Mouse (Mus musculus): Measurements from ENCODE around the gene Coro2b.

The Coro2b gene

DNA sequence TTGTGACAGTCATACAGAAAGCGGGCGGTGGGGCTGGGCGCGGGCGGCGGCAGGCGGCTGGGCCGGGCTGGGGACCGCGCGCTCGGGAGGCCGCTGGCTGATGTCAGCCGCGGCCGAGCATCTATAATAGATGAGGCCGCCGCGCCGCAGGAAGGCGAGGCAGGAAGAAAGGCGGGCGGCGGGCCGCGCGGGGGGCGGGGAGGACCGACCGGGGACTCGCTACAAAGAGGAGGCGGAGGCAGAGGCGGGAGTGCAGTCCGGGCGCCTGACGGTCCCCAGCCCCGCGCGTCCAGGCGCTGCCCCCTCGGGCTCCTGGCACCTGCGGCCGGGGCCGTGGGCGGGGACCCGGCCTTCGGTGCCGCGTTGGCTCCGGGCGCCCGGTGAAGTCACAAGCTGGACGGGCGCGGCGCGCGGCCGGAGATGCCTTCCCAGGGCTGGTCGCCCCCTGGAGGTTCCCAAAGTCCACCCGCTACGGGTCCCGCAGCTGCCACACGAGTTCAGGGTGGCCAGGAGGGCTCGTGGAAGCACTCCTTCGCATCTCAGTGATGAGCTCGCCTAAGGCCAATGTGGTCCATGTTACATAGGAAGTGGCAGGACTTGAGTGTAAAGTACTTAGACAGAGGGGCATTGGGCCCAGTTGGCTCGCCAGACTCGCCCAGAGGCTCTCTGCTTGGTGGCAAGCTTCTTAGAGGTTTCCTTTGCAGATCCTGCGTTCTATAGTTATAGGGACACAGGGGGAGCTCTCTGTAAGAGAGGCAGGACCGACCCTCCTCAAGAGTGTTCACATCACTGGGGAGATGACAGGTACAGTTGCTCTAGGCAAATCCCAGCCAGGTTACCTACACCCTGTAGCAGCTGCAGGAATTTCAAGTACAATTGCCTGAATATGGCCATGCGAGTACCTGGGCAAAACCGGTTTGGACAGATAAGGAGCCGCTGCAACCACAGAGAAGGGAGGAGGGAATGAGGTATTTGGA is at the start of gene Coro2b:
Gene Coro2b (minus strand): TSS at position 390 of the 977 bp plus-strand sequence.
- peak; percentile 75 for DNase-seq (ENCODE audit: low spot score)

DNA sequence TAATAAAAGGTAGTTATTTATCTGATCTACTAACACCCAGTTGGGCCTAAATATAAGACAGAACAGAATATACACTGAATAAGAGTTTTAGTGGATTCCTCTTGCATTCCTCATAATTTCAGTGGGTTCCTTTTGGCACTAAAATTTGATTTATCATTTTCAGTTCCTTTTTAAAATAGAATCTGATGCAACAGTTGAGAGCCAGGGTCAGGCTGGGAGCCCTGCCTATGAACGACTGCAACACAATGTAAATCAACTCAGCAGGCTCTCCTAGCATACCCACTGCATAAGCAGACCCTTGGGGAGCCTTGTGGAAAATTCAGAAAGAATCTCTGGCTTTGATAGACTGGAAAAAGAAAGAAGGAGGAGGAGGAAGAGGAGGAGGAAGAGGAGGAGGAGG is 40.7 kb upstream of the Coro2b start:
- DNase-seq (ENCODE audit: low spot score) = peak; percentile 18

DNA sequence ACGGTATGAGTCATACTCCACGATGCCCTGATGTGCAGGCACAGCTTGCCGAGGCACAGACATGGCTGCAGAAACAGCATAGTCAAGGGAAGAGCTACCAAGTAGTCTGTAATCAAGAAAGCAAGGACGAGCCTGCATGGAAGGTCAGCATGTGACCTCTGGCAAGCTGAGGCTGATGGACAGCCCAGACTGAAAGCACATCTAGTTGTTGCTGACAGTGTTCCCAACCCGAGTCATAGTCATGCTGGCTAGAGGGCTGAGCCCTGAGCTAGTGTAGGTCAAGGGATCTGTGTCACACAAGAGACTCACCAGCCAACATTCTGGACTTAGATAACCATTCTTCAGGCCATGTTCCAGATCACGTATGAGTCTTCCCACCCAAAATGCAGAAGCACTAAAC is 32.3 kb upstream of the Coro2b start:
- no peak for DNase-seq (ENCODE audit: low spot score)

DNA sequence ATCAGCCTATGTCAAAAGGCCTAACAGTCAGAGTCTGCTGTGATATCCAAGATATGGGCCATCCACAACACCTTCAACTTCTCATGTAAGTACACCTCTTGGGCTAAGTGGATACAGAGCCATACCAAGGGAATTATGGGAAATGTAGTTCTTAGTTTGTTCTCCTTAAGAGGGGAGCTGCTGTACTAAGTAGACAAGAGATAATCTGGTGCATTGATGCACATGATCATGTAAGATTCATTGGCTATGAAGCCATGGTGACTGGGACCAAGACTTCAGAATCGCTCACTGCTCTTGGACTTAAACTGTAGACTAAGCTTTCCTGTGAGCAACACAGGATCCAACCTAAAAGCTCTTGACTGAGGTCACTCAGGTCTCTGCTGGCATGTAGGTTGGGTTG is 31.0 kb upstream of the Coro2b start:
- no peak for DNase-seq (ENCODE audit: low spot score)

DNA sequence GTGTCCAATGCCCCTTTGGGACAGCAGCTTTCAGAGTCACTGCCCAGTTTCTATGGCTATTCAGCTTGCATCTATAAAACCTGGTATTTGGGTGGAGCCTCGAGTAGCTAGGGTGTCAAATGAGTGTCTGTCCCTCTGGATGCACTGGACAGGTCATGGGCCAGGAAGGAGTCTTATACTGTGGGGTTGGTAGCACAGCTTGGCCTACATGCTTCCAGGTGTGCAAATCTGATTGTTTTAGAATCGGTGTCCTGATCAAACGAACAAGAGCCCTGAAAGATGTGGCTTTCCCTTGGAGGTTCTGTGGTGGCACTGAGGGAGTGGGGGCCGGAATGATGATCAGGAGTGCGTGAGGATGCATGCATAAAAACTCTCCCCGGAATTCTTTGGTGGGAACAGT is 25.4 kb upstream of the Coro2b start:
- DNase-seq (ENCODE audit: low spot score) = no peak

DNA sequence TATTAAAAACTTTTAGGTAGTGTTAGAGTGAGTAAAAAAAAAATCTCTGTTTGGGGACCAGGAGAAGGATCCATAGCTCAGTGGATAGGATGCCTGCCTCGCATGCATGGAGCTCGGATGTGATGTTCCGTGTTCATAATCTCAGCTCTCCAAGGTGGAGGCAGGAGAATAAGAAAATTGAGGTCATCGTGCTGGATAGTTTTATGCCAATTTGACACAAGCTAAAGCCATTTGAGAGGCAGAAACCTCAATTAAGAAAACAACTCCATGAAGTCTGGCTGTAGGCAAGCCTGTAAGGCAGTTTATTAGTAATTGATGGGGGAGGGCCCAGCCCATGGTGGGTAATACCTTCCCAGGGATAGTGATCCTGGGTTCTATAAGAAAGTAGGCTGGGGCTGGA is 23.6 kb upstream of the Coro2b start:
- DNase-seq (ENCODE audit: low spot score) = no peak

DNA sequence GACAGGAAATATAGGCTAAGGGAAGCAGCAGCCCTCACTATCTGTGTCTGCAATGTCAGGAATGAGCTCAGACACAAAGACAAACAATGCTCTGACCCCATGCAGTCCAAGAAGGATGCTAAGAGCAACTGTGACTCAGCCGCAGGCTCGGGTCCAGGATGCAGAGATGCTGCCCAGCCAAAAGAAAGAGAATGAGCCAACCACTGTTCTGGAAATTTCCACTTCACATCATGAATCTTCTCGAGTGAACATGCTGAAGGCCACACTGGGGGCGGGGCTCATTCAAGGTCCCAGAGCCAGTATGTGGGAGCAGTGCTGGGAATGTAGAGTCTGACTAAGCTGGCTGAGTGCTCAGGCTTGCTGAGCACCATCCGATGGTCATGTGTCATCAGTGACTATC is 23.2 kb upstream of the Coro2b start:
- peak; percentile 82 for DNase-seq (ENCODE audit: low spot score)

DNA sequence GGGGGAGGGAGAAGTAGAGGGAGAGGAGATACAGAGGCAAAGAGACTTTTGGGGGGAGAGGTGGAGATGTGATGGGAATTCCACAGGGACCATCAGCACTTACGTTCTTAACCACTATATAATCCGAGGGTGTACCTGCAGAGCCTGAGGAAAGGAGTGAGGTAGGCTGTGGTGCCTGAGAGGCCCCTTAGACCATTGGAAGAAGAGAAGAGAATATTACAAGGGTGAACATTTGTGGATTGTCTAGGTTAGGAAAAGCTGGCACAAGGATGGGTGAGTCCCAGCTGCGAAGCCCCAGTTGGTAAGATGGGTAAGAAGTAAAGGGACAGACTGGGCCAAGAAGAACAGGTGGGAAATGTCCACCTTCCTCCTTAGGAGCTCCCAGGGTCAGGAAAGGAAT is 22.6 kb upstream of the Coro2b start:
- no peak for DNase-seq (ENCODE audit: low spot score)

DNA sequence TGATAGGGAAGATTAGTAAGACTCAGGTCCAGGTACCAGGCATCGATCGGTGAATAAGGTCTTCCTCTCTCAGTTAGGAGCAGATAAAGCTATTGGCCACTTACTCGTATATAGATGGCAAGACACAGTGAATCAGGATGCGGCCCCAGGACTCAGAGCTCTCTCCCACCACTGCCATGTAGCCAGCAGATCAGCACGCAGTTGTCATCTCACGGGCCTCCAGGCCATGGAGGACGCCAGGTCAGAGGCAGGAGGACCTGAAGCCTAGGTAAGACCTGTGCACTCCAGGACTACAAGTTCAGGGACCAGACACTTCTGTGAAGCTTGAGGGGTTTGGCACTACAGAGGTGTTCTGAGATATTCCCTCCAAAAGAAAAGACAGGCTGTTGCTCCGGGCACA is 21.2 kb upstream of the Coro2b start:
- DNase-seq (ENCODE audit: low spot score) = no peak

DNA sequence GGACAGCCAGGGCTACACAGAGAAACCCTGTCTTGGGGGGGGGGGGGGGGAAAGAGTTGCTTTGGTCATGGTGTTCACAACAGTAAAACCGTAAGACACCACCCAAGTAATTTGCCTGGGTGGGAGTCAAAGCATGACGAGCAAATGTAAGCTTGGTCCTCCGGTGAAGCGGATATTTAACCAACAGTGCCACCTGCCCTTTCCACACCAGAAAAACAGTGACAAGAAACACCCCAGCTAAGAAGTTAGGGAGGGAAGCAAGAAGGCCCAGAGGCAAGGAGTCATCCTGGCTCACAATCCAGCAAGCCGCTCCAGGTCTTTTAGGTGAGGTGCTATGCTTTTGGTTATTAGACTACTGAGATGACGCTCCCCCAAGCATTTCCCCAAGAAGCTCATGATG is 19.9 kb upstream of the Coro2b start:
- no peak for DNase-seq (ENCODE audit: low spot score)

DNA sequence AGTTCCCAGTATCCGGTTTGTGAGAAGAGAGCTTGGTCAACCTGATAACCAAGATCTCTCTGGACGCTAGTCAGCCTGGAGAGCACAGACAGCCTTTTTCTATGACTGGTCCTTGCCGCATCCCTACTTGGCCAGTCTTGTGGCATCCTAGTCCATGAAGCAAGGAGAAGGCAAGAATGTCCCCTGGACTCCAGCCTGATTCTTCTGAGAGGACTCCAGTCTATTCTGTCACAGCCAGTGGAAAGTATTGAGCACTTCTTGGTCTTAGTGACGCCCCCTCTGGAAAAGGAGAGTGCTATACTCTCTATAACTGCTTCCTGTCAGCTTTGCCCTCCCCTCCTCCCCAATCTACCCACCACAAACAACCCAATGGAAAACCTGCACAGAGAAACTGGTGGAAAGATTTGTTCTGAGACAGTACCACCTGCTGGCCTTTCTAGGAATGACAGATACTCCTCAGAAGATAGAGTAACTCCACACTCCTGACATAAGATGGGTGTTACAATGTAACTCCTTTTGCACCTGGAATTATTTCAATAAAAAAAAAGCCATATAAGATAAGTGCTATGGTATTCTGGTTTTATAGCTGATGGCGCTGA is 18.5 kb upstream of the Coro2b start:
- peak; percentile 70 for DNase-seq (ENCODE audit: low spot score)

DNA sequence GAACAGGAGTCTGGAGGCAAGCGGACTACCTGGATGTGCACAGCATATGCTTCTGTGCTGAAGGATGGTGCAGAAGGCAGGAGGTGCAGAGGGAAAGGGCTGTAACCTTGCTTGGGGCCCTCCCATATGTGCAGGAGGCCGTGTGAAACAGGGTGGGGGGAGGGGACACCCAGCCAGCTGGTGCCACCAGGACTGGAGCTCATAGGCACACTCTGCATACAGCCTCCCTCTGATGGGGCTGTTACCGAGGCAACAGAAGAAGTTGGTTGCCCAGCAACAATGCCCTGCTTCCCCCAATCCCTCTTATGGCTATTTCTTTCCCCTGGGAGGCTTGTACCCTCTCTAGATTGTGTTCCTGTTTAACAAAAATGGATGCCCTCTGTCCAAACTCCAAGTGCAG is 17.8 kb upstream of the Coro2b start:
- DNase-seq (ENCODE audit: low spot score) = no peak

DNA sequence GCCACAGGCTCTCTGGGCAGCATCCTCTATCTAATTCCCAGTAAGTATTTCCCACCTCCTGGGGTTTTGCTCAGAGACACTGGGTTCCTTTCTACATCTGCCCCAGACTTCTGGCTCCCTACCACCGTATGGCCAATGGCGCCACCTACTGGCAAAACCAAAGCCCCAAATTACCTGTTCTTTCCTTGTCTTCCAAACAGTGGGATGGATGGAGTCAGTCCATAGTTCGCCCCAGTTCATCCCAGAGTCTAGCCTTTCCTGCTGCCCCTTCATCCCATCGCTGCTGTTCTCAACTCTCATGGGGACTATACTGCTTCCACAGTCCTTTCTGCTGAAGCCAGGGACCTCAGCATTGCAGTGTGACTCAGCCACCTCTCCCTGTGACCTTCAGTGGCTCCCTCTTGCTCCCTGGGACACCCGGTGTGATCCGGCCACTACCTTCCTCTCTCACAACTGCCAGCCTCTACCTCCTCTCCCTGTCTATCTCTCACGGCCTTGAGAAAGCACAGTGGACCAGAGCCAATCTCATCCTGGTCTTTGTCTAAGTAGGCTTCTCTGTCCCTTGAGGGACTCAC is 16.6 kb upstream of the Coro2b start:
- peak; percentile 91 for DNase-seq (ENCODE audit: low spot score)

DNA sequence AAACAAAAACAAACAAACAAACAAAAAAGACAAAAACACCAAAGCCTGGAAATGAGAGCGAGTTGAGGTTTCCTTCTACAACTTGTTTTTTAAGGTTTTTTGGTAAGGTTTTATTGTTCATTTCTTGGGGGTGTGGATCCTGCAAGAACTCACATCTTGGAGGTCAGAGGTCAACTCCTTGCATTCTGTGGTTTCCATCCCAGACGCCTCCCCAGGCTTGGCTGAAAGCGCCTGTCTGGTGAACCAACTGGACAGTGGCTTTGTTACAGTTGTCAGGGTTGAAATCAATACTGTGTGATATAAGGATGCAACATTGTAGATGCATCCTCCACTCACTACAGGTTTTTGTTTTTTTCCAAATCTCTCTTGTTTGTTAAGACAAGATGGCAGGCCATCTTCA is 14.7 kb upstream of the Coro2b start:
- no peak for DNase-seq (ENCODE audit: low spot score)

DNA sequence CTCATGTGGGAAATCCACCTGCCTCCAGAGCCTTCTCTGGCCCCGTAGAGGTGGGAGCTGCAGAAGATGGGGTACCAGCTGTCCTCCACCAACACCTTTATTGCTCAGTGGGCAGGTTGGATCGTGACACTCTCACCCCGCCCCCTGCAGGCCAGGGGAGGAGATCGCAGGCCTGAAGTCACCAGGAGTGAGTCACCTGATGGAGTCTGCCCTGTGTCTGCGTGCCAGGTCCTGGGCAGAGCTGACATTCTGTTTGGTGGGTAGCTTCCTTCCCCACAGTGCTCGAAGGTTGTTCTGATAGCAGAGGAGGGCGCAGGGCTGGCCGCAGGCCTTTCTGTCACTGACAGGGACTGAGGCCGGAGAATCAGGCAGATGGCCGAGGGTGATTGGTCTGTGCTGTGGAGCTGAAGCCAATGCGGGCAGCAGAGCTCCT is 13.8 kb upstream of the Coro2b start:
- peak; percentile 83 for DNase-seq (ENCODE audit: low spot score)

DNA sequence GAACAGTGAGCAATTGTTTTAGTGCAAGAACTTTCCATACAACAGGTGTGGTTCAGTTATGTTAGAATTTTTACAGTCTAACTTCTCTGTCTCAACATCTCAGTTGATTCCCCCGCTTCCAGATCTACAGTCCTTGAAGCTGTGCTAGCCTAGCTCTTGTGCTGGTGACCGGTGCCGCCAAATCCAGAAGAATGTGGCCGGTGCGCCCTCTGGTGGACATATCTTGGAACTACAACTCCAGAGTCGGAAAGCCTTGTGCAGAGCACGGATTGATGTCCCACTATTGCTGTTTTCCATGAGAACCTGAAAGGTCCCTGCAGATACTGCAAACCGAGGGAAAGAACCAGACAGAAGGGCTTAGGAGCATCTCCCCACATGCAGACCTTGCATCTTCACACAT is 13.0 kb upstream of the Coro2b start:
- peak; percentile 94 for DNase-seq (ENCODE audit: low spot score)

DNA sequence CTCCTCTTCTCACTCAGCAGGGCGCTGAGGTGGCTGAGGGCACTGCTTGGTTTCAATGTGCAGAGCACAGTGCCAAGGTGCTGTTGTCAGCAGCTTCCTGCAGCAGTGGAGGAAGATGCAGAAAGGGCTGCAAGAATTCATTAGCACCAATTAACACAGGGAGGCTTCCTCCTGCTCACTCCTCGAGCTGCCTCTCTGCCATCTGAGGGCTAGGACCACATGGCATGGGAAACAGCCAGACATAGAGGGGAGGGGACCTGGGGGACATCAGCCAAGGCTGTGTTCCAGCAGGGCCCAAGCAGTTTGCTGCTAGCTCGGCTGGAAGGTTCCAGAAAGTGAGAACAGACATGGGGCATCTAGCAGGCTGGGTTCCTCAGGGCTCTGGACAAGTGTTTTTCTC is 10.6 kb upstream of the Coro2b start:
- DNase-seq (ENCODE audit: low spot score) = no peak

DNA sequence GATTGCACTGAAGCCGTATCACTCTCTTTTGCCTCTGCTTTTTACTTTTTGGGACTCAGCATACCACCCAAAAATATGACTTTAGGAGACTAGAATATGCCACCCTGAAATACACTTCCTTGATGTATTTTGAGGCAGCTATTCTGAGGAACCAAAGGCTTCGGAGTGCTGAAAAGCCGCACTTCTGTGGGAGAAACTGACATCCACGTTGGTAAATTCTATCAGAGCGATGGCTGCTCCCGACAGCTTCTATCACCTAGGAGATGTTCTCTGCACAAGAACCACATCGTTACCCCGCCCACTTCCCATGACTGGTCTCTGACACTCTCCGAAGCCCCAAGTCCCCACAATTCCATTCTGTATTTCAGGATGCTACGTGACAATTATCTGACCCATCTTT is 8.0 kb upstream of the Coro2b start:
- DNase-seq (ENCODE audit: low spot score) = no peak

DNA sequence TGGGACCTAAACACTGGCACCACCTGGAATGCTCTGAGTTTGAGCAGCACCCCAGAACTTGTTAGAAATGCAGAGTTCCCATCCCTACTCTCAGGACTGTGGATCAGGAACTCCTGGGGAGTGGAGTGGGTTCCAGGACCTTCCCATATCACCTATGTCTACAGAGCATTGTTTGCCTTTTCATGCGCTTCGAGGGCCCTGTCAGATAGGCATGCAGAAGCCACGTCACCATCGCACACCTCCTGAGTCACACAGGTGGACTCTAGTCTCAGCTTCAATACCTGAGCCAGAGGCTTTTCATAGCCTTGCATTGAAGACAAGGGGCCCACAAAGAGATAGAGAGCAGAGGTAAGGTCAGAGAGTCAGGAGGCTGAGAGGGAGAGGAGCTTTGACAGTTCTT is 7.0 kb upstream of the Coro2b start:
- no peak for DNase-seq (ENCODE audit: low spot score)

DNA sequence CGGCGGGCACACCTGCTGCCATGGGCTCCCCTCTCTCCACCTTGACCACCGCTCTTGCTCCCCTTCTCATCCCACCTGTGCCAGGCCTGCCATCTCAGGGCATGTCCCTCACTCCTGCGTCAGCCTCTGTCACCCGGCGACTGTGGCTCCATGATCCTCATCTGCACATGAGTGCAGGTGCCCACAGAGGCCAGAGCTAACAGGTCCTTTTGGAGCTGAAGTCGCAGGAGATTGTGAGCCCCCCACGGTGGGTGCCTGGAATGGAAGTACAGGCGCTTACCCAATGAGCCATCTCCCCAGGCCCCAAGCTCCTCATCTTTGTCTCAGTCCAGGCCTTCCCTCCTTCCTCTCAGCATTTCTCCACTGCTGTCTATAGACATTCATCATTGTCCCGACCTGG is 4.8 kb upstream of the Coro2b start:
- no peak for DNase-seq (ENCODE audit: low spot score)

DNA sequence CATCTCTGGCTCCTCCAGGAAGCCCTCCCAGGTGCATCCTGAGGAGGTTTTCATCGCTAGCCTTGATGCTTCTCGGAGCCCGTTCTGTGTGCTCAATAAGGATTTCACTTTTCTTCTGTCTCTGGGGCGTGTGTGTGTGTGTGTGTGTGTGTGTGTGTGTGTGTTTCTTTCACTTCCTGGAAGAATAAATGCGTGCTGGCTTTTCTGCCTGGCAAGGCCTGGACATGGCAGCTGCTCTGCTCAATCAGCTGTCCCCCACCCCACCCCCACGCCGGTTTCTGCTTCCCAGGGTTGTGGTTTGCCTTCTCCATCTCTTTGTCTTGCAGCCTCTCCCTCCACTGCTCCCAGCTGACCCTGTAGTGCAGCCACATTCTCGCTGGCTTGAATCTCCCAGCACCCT is 4.3 kb upstream of the Coro2b start:
- peak; percentile 58 for DNase-seq (ENCODE audit: low spot score)

DNA sequence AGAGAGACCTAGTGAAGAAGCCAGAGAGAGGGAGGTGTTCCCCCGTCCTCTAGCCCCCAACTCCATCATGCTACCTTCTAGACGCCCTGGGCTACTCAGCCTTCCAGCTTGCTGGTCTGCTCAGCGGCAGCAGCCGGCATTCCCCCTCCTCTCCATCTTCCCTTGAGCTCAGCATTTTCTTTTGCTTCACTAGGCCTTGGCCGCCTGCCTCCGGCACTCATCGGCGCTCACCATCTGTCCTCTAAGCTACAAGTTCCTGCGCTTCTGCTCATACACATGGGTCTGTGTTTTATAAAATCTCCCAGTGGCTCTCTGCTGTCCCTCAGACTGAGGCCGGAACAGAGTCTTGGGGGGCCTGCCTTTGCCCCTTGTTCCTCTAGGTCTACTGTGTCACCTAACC is 3.9 kb upstream of the Coro2b start:
- peak; percentile 57 for DNase-seq (ENCODE audit: low spot score)

DNA sequence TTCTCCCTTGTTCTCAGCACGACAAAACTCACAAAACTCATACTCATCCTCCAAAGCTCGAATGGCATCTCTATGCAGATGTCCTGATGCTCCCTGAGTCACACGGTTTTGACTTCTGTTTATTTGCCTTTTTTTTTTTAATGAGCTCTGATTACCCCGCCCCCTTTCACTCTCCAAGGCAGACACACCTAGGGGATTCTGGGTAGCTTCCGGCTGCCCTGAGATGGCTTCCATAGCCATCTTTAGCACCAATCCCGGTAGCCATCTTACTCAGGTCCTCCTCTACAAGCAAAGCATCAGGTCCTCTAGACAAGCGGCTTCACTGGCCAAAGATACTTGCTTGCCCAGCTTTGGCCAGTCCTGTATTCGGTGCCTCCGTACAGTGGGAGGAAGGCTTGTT is 3.3 kb upstream of the Coro2b start:
- no peak for DNase-seq (ENCODE audit: low spot score)
